Mouse (Mus musculus) ovary, postnatal 36 days (tissue): Measurements from ENCODE around the gene Sned1.
"Not testable (repeated sequence)": the region's sequence is repeated elsewhere in the genome, so short reads cannot be mapped to it uniquely, and the experiment has no call there.

Experiments
- DNase-seq: peaks from one replicate; pipeline ENCODE4 v3.0.0; 2022; ENCODE audit warnings: low spot score, mixed read lengths

The Sned1 gene

GRCm38 (mm10) chr1:93235576-93236544, at the start of gene Sned1:
Gene Sned1 (plus strand): TSS chr1:93235841.
- peak; percentile 94 for DNase-seq

GRCm38 (mm10) chr1:93190726-93191305, 44.8 kb upstream of the Sned1 start:
- no peak for DNase-seq

GRCm38 (mm10) chr1:93194961-93195360, 40.7 kb upstream of the Sned1 start:
- DNase-seq, result no peak

GRCm38 (mm10) chr1:93197454-93197853, 38.2 kb upstream of the Sned1 start:
- not testable (repeated sequence) for DNase-seq

GRCm38 (mm10) chr1:93197916-93198315, 37.7 kb upstream of the Sned1 start:
- DNase-seq, result no peak

GRCm38 (mm10) chr1:93206277-93206970, 29.2 kb upstream of the Sned1 start:
- no peak for DNase-seq

GRCm38 (mm10) chr1:93207536-93208064, 28.0 kb upstream of the Sned1 start:
- no peak for DNase-seq

- DNase-seq, result peak; percentile 74
Measured at GRCm38 (mm10) chr1:93210213-93210641, 25.4 kb upstream of the Sned1 start.

GRCm38 (mm10) chr1:93211019-93211418, 24.6 kb upstream of the Sned1 start:
- DNase-seq, result no peak

- peak; percentile 51 for DNase-seq
Measured at GRCm38 (mm10) chr1:93211549-93212220, 24.0 kb upstream of the Sned1 start.

- DNase-seq, result no peak
Measured at GRCm38 (mm10) chr1:93212441-93212840, 23.2 kb upstream of the Sned1 start.

- DNase-seq, result no peak
Measured at GRCm38 (mm10) chr1:93214612-93215011, 21.0 kb upstream of the Sned1 start.

GRCm38 (mm10) chr1:93216839-93217497, 18.7 kb upstream of the Sned1 start:
- no peak for DNase-seq

GRCm38 (mm10) chr1:93217530-93217929, 18.1 kb upstream of the Sned1 start:
- no peak for DNase-seq

GRCm38 (mm10) chr1:93220776-93221175, 14.9 kb upstream of the Sned1 start:
- DNase-seq, result no peak

GRCm38 (mm10) chr1:93223972-93224371, 11.7 kb upstream of the Sned1 start:
- peak; percentile 56 for DNase-seq

GRCm38 (mm10) chr1:93225226-93225625, 10.4 kb upstream of the Sned1 start:
- no peak for DNase-seq

GRCm38 (mm10) chr1:93225731-93226520, 9.7 kb upstream of the Sned1 start:
- DNase-seq, result no peak

GRCm38 (mm10) chr1:93227303-93227975, 8.2 kb upstream of the Sned1 start:
- no peak for DNase-seq

GRCm38 (mm10) chr1:93227976-93228365, 7.7 kb upstream of the Sned1 start:
- DNase-seq, result no peak
